Mouse (Mus musculus): Measurements from ENCODE around the gene Neu4. TPM values are rescaled to one million over a fixed set of nuclear protein-coding genes. Genes with fewer than 3 reads are reported as not detected.
"Not testable (repeated sequence)": the region's sequence is repeated elsewhere in the genome, so short reads cannot be mapped to it uniquely, and the experiment has no call there.

Neu4 gene
- polyA plus RNA-seq, 1 experiment from 2014 or later = not detected

GRCm38 (mm10) chr1:94057401-94057800 is 37.1 kb downstream of the Neu4 start:
- H3K36me3 ChIP-seq = no peaks in the 10 kb centered on the region
- H3K4me3 ChIP-seq = no peak overlapping the region
- peaks cover 6% of the 10 kb centered on the region; the same call in 1 of the 2 replicates for H3K4me1 ChIP-seq
- H3K27me3 ChIP-seq (ENCODE audit: insufficient read depth, poor library complexity, severe bottlenecking) = no peaks in the 10 kb centered on the region
- H3K9me3 ChIP-seq = no peaks in the 10 kb centered on the region
- no peak for DNase-seq (ENCODE audit: low spot score)
- no peak overlapping the region for H3K27ac ChIP-seq
- 91% methylated on average over 2 of the region's 2 CpGs for WGBS

GRCm38 (mm10) chr1:94058281-94058680 is 38.0 kb downstream of the Neu4 start:
- H3K27ac ChIP-seq; H3K36me3 ChIP-seq; H3K9me3 ChIP-seq; DNase-seq (ENCODE audit: low spot score); H3K4me3 ChIP-seq; H3K27me3 ChIP-seq (ENCODE audit: insufficient read depth, poor library complexity, severe bottlenecking); H3K4me1 ChIP-seq: not testable (repeated sequence)
- 84% methylated on average over 1 of the region's 1 CpGs for WGBS

- no peak overlapping the region for H3K4me3 ChIP-seq
- no peak for DNase-seq (ENCODE audit: low spot score)
- no peak overlapping the region for H3K27ac ChIP-seq
- no peaks in the 10 kb centered on the region for H3K4me1 ChIP-seq
- H3K9me3 ChIP-seq = no peaks in the 10 kb centered on the region
- WGBS = 84% methylated on average over 6 of the region's 6 CpGs
- H3K27me3 ChIP-seq (ENCODE audit: insufficient read depth, poor library complexity, severe bottlenecking) = peaks cover under 1% of the 10 kb centered on the region; the same call in 1 of the 2 replicates
- H3K36me3 ChIP-seq = no peaks in the 10 kb centered on the region
Measured at GRCm38 (mm10) chr1:94074756-94075155, 54.5 kb downstream of the Neu4 start.

- no peak for DNase-seq (ENCODE audit: low spot score)
- Histone ChIP-seq H3K27me3 (ENCODE audit: insufficient read depth, poor library complexity, severe bottlenecking) (peaks cover 14% of the 10 kb centered on the region), H3K27ac (no peak overlapping the region), H3K4me3 (no peak overlapping the region), H3K9me3 (no peaks in the 10 kb centered on the region), H3K36me3 (no peaks in the 10 kb centered on the region), H3K4me1 (no peaks in the 10 kb centered on the region)
- 30% methylated on average over 1 of the region's 1 CpGs for WGBS
Measured at GRCm38 (mm10) chr1:94076702-94077101, 56.5 kb downstream of the Neu4 start.

Other genes starting within 250 kb of the Neu4 start
- 214 and 261 TPM in 2 replicates for gene Dtymk, start 218.5 kb upstream of the Neu4 start, polyA plus RNA-seq (2016; fragmentation: Nextera tagmentation; extraction: Ambion mirVana)
- 20.3 and 21.1 TPM in 2 replicates for gene Ing5, start 216.5 kb upstream of the Neu4 start, polyA plus RNA-seq (2016; fragmentation: Nextera tagmentation; extraction: Ambion mirVana)
- gene D2hgdh, start 195.5 kb upstream of the Neu4 start, polyA plus RNA-seq (2016; fragmentation: Nextera tagmentation; extraction: Ambion mirVana) = 14.8 and 18.3 TPM in 2 replicates
- gene Gal3st2, start 159.1 kb upstream of the Neu4 start, polyA plus RNA-seq (2016; fragmentation: Nextera tagmentation; extraction: Ambion mirVana) = 0.10 TPM in 1 of 2 replicates, not detected in the other
- 0.07 TPM in 1 of 2 replicates, not detected in the other for gene Gal3st2b, start 102.1 kb upstream of the Neu4 start, polyA plus RNA-seq (2016; fragmentation: Nextera tagmentation; extraction: Ambion mirVana)
- not detected in 2 replicates for gene Gal3st2c, start 29.9 kb upstream of the Neu4 start, polyA plus RNA-seq (2016; fragmentation: Nextera tagmentation; extraction: Ambion mirVana)
- not detected in 2 replicates for gene Pdcd1, start 32.1 kb downstream of the Neu4 start, polyA plus RNA-seq (2016; fragmentation: Nextera tagmentation; extraction: Ambion mirVana)